In genomic region chr6:87532953-87533710, GRCm38 (mm10) we compare ENCODE assay signal across 7 mouse cellular contexts. TPM values are rescaled to one million over a fixed set of nuclear protein-coding genes. Genes with fewer than 3 reads are reported as not detected.
A peak's percentile ranks its signal among the peaks of the same experiment; 100 is the strongest.
DNase-seq lines count a peak whose midpoint lies in the region; ATAC-seq lines count a peak whose summit lies in the region.

TSS of gene Arhgap25 (minus strand) at chr6:87533259.

- peak; percentile 57 to 67 for ATAC-seq in hematopoietic stem cell, adult 5-6 weeks (replicated peaks in 1 of 2; ENCODE audit: insufficient read depth in 1 of 2, low FRiP score in 2 of 2, low TSS enrichment in 1 of 2, low read depth in 1 of 2, poor library complexity in 2 of 2, severe bottlenecking in 2 of 2)

- DNase-seq in right cerebral cortex, postnatal 4 days = peak; percentile 21
- DNase-seq in right cerebral cortex, postnatal 25 days = no peak
- DNase-seq in lung, postnatal 10 days = peak; percentile 59
- peak; percentile 72 for DNase-seq in thymus, postnatal 0 days (ENCODE audit: low spot score)
- DNase-seq in kidney, postnatal 25 days = no peak
- no peak for DNase-seq in adrenal gland, postnatal 10 days

RNA-seq across cellular contexts. Expression of gene Arhgap25, which starts in this region (rescaled TPM):
- 59.3 and 82.2 TPM in 2 replicates for total RNA-seq in hematopoietic stem cell, adult 5-6 weeks (2017)
- 34.5 and 34.6 TPM in 2 replicates for polyA plus RNA-seq in thymus, postnatal 0 days (2015; fragmentation: Nextera tagmentation; extraction: Ambion mirVana)
- 1 to 10 TPM; 7.5 to 8.3 TPM for total RNA-seq in adrenal gland, postnatal 10 days (2021)

Comparison
In these comparisons a context has a peak if more than half of its experiments do, and no peak if none do; other contexts are left out.
1. DNase-seq: peak in right cerebral cortex, postnatal 4 days (single experiment), lung, postnatal 10 days (single experiment) and thymus, postnatal 0 days (single experiment); none in right cerebral cortex, postnatal 25 days (single experiment), kidney, postnatal 25 days (0 of 2) and adrenal gland, postnatal 10 days (single experiment).